8 mouse cellular contexts compared by ENCODE assay signal in genomic region chr15:102101672-102102541, GRCm38 (mm10). TPM values are rescaled to one million over a fixed set of nuclear protein-coding genes. Genes with fewer than 3 reads are reported as not detected.
A peak's percentile ranks its signal among the peaks of the same experiment; 100 is the strongest.
DNase-seq lines count a peak whose midpoint lies in the region; ATAC-seq and TF ChIP-seq lines count a peak whose summit lies in the region.

No protein-coding gene starts in this region.

- no peak for ATAC-seq in forebrain, embryonic 15.5 days (replicated peaks)
- peak; percentile 5; the same call in 1 of the 2 replicates for ATAC-seq in hindbrain, embryonic 16.5 days
- ATAC-seq in liver, embryonic 14.5 days (ENCODE audit: insufficient read depth) = no peak

- TF ChIP-seq POLR2A in testis, adult 2 months (IDR thresholded peaks at IDR 0.05; ENCODE audit: control insufficient read depth, low read depth, low read length) = no peak
- no peak for TF ChIP-seq POLR2A in small intestine, adult 2 months (IDR thresholded peaks at IDR 0.05; ENCODE audit: low read depth, low read length)

- no peak overlapping the region for H3K9ac ChIP-seq in forebrain, embryonic 15.5 days (replicated peaks)
- H3K9ac ChIP-seq in hindbrain, embryonic 16.5 days (ENCODE audit: low read depth, low read length) = peak overlapping the region; percentile 19; the same call in 1 of the 2 replicates
- H3K9ac ChIP-seq in liver, embryonic 14.5 days (replicated peaks) = no peak overlapping the region

- no peak overlapping the region for H3K4me2 ChIP-seq in forebrain, embryonic 15.5 days (replicated peaks)
- peak overlapping the region; percentile 77 for H3K4me2 ChIP-seq in hindbrain, embryonic 16.5 days (ENCODE audit: low read length)
- peak overlapping the region; percentile 11; the same call in 1 of the 2 replicates for H3K4me2 ChIP-seq in liver, embryonic 14.5 days (ENCODE audit: low read depth)

- no peak for TF ChIP-seq EP300 in liver, embryonic 14.5 days (IDR thresholded peaks at IDR 0.05; ENCODE audit: low read depth)

- H3K27ac ChIP-seq in testis, adult 2 months (ENCODE audit: control insufficient read depth, insufficient read depth, low read depth, low read length) = peak overlapping the region; percentile 74
- peak overlapping the region; percentile 31; the same call in 1 of the 2 replicates for H3K27ac ChIP-seq in forebrain, embryonic 15.5 days (replicated peaks)
- H3K27ac ChIP-seq in hindbrain, embryonic 16.5 days (ENCODE audit: low read depth, low read length) = peak overlapping the region; percentile 74
- H3K27ac ChIP-seq in liver, embryonic 14.5 days = no peak overlapping the region
- H3K27ac ChIP-seq in small intestine, adult 2 months (ENCODE audit: insufficient read depth, low read depth, low read length) = peak overlapping the region; percentile 71

- H3K4me1 ChIP-seq in testis, adult 2 months (ENCODE audit: control insufficient read depth, insufficient read depth, low read length) = peaks cover 18% of the 10 kb centered on the region
- peaks cover 37% of the 10 kb centered on the region for H3K4me1 ChIP-seq in forebrain, embryonic 15.5 days
- H3K4me1 ChIP-seq in hindbrain, embryonic 16.5 days (ENCODE audit: control insufficient read depth, insufficient read depth, low read depth, low read length) = peaks cover 57% of the 10 kb centered on the region
- H3K4me1 ChIP-seq in liver, embryonic 14.5 days (replicated peaks; ENCODE audit: control insufficient read depth in 2 of 2, insufficient read depth in 2 of 2, low read length in 1 of 2) = peaks cover 0 to 18% of the 10 kb centered on the region in 2 experiments; a peak in 2 of 4 replicates
- H3K4me1 ChIP-seq in small intestine, adult 2 months (ENCODE audit: control insufficient read depth, insufficient read depth, insufficient read length, low read length) = peaks cover 39% of the 10 kb centered on the region

- no peaks in the 10 kb centered on the region for H3K36me3 ChIP-seq in testis, adult 2 months (ENCODE audit: control insufficient read depth, insufficient read depth, low read length)
- H3K36me3 ChIP-seq in forebrain, embryonic 15.5 days = peaks cover 16% of the 10 kb centered on the region
- H3K36me3 ChIP-seq in hindbrain, embryonic 16.5 days (ENCODE audit: control insufficient read depth, insufficient read depth, low read length) = peaks cover 9% of the 10 kb centered on the region; the same call in 1 of the 2 replicates
- no peaks in the 10 kb centered on the region; the same call in 1 of the 2 replicates for H3K36me3 ChIP-seq in liver, embryonic 14.5 days (replicated peaks; ENCODE audit: control insufficient read depth, insufficient read depth, low read depth)
- peaks cover 5% of the 10 kb centered on the region for H3K36me3 ChIP-seq in small intestine, adult 2 months (ENCODE audit: control insufficient read depth, insufficient read depth, low read length)

- WGBS in forebrain, embryonic 15.5 days = 36% methylated on average over 11 of the region's 11 CpGs
- WGBS in hindbrain, embryonic 16.5 days = 26% methylated on average over 11 of the region's 11 CpGs
- WGBS in liver, embryonic 14.5 days (ENCODE audit: insufficient replicate concordance) = 45% methylated on average over 11 of the region's 11 CpGs
- 17% methylated on average over 11 of the region's 11 CpGs for WGBS in small intestine, adult 2 months

- no peaks in the 10 kb centered on the region for H3K27me3 ChIP-seq in testis, adult 2 months (ENCODE audit: control insufficient read depth, insufficient read depth, low read length)
- peaks cover 12% of the 10 kb centered on the region; the same call in 1 of the 2 replicates for H3K27me3 ChIP-seq in forebrain, embryonic 15.5 days
- H3K27me3 ChIP-seq in hindbrain, embryonic 16.5 days (replicated peaks; ENCODE audit: control insufficient read depth, insufficient read depth, low read length) = peaks cover 11% of the 10 kb centered on the region
- peaks cover 12% of the 10 kb centered on the region for H3K27me3 ChIP-seq in liver, embryonic 14.5 days (ENCODE audit: control insufficient read depth, insufficient read depth, low read length)
- H3K27me3 ChIP-seq in small intestine, adult 2 months (ENCODE audit: control insufficient read depth, insufficient read depth, low read length) = no peaks in the 10 kb centered on the region

- no peaks in the 10 kb centered on the region for H3K9me3 ChIP-seq in forebrain, embryonic 15.5 days
- no peaks in the 10 kb centered on the region for H3K9me3 ChIP-seq in hindbrain, embryonic 16.5 days (ENCODE audit: control insufficient read depth, low read length)
- no peaks in the 10 kb centered on the region for H3K9me3 ChIP-seq in liver, embryonic 14.5 days (ENCODE audit: control insufficient read depth, low read length)

- DNase-seq in testis, postnatal 14 days (ENCODE audit: low spot score) = no peak
- no peak for DNase-seq in liver, embryonic 14.5 days (ENCODE audit: low read depth in 3 of 3, low spot score in 3 of 3)
- DNase-seq in frontal cortex, postnatal 36 days (ENCODE audit: low spot score in 2 of 2) = no peak
- DNase-seq in layer of hippocampus, adult 8-10 months (ENCODE audit: low spot score in 2 of 2) = no peak

- no peak for TF ChIP-seq CTCF in testis, adult 2 months (IDR thresholded peaks at IDR 0.05; ENCODE audit: control insufficient read depth, insufficient read depth, insufficient replicate concordance, low read depth, low read length)
- no peak for TF ChIP-seq CTCF in liver, embryonic 14.5 days (IDR thresholded peaks at IDR 0.05; ENCODE audit: low read depth)
- TF ChIP-seq CTCF in small intestine, adult 2 months (IDR thresholded peaks at IDR 0.05; ENCODE audit: extremely low read depth, insufficient read length, insufficient replicate concordance, low read depth, low read length) = no peak

- no peak overlapping the region for H3K4me3 ChIP-seq in testis, adult 2 months (ENCODE audit: control insufficient read depth, low read depth, low read length)
- H3K4me3 ChIP-seq in forebrain, embryonic 15.5 days = 0 out of 2 replicates have a peak overlapping the region, but pooled peaks have one; percentile 2
- no peak overlapping the region for H3K4me3 ChIP-seq in hindbrain, embryonic 16.5 days (ENCODE audit: low read length)
- H3K4me3 ChIP-seq in liver, embryonic 14.5 days (ENCODE audit: insufficient read depth in 1 of 2, low read depth in 2 of 2, low read length in 2 of 2) = no peak overlapping the region
- H3K4me3 ChIP-seq in small intestine, adult 2 months (ENCODE audit: low read depth, low read length) = peak overlapping the region; percentile 79

RNA-seq across cellular contexts. Expression of gene Tns2, which starts 1.7 kb away (rescaled TPM):
- 6.5 and 6.9 TPM in 2 replicates for polyA plus RNA-seq in testis, adult 2 months (2012; rRNA removed)
- 4.9 and 6.9 TPM in 2 replicates for polyA plus RNA-seq in forebrain, embryonic 15.5 days (2015; fragmentation: Nextera tagmentation; extraction: Ambion mirVana)
- 8.7 and 14.9 TPM in 2 replicates for polyA plus RNA-seq in hindbrain, embryonic 16.5 days (2015; fragmentation: Nextera tagmentation; extraction: Ambion mirVana)
- polyA plus RNA-seq in liver, embryonic 14.5 days (2012; rRNA removed) = 4.9 and 5.2 TPM in 2 replicates
- polyA plus RNA-seq in liver, embryonic 14.5 days (2014; fragmentation: Nextera tagmentation; extraction: Ambion mirVana) = 3.7 and 4.3 TPM in 2 replicates
- polyA plus RNA-seq in small intestine, adult 2 months (2012; rRNA removed) = 26.4 and 42.5 TPM in 2 replicates
- total RNA-seq in layer of hippocampus, adult 8-10 months (2022) = 10 to 100 TPM; 22.4 to 26.9 (median 24.8) TPM

RNA-seq across cellular contexts. Expression of gene Eif4b, which starts 28.3 kb away (rescaled TPM):
- 75.6 and 75.9 TPM in 2 replicates for polyA plus RNA-seq in testis, adult 2 months (2012; rRNA removed)
- polyA plus RNA-seq in forebrain, embryonic 15.5 days (2015; fragmentation: Nextera tagmentation; extraction: Ambion mirVana) = 98.9 and 99.5 TPM in 2 replicates
- 76.0 and 84.8 TPM in 2 replicates for polyA plus RNA-seq in hindbrain, embryonic 16.5 days (2015; fragmentation: Nextera tagmentation; extraction: Ambion mirVana)
- 42.8 and 66.4 TPM in 2 replicates for polyA plus RNA-seq in liver, embryonic 14.5 days (2012; rRNA removed)
- 47.8 and 57.5 TPM in 2 replicates for polyA plus RNA-seq in liver, embryonic 14.5 days (2014; fragmentation: Nextera tagmentation; extraction: Ambion mirVana)
- polyA plus RNA-seq in small intestine, adult 2 months (2012; rRNA removed) = 22.7 and 54.7 TPM in 2 replicates
- 100 to 1,000 TPM; 175 to 212 (median 192) TPM for total RNA-seq in layer of hippocampus, adult 8-10 months (2022)

RNA-seq across cellular contexts. Expression of gene Spryd3, which starts 34.1 kb away (rescaled TPM):
- polyA plus RNA-seq in testis, adult 2 months (2012; rRNA removed) = 42.1 and 46.6 TPM in 2 replicates
- 38.2 and 42.9 TPM in 2 replicates for polyA plus RNA-seq in forebrain, embryonic 15.5 days (2015; fragmentation: Nextera tagmentation; extraction: Ambion mirVana)
- polyA plus RNA-seq in hindbrain, embryonic 16.5 days (2015; fragmentation: Nextera tagmentation; extraction: Ambion mirVana) = 105 and 108 TPM in 2 replicates
- 11.9 and 12.5 TPM in 2 replicates for polyA plus RNA-seq in liver, embryonic 14.5 days (2012; rRNA removed)
- polyA plus RNA-seq in liver, embryonic 14.5 days (2014; fragmentation: Nextera tagmentation; extraction: Ambion mirVana) = 8.8 and 9.1 TPM in 2 replicates
- polyA plus RNA-seq in small intestine, adult 2 months (2012; rRNA removed) = 22.7 and 48.8 TPM in 2 replicates
- 100 to 1,000 TPM; 144 to 152 (median 146) TPM for total RNA-seq in layer of hippocampus, adult 8-10 months (2022)

RNA-seq across cellular contexts. Expression of gene Igfbp6, which starts 42.3 kb away (rescaled TPM):
- polyA plus RNA-seq in testis, adult 2 months (2012; rRNA removed) = 25.5 and 27.3 TPM in 2 replicates
- 1.2 and 1.4 TPM in 2 replicates for polyA plus RNA-seq in forebrain, embryonic 15.5 days (2015; fragmentation: Nextera tagmentation; extraction: Ambion mirVana)
- polyA plus RNA-seq in hindbrain, embryonic 16.5 days (2015; fragmentation: Nextera tagmentation; extraction: Ambion mirVana) = 3.9 and 4.4 TPM in 2 replicates
- 0.66 and 0.90 TPM in 2 replicates for polyA plus RNA-seq in liver, embryonic 14.5 days (2012; rRNA removed)
- 0.95 and 1.6 TPM in 2 replicates for polyA plus RNA-seq in liver, embryonic 14.5 days (2014; fragmentation: Nextera tagmentation; extraction: Ambion mirVana)
- polyA plus RNA-seq in small intestine, adult 2 months (2012; rRNA removed) = 5.4 and 22.3 TPM in 2 replicates
- 10 to 100 TPM; 11.2 to 13.6 (median 12.7) TPM for total RNA-seq in layer of hippocampus, adult 8-10 months (2022)

RNA-seq across cellular contexts. Expression of gene Soat2, which starts 48.4 kb away (rescaled TPM):
- polyA plus RNA-seq in testis, adult 2 months (2012; rRNA removed) = 0.12 and 0.14 TPM in 2 replicates
- polyA plus RNA-seq in forebrain, embryonic 15.5 days (2015; fragmentation: Nextera tagmentation; extraction: Ambion mirVana) = not detected in 2 replicates
- polyA plus RNA-seq in hindbrain, embryonic 16.5 days (2015; fragmentation: Nextera tagmentation; extraction: Ambion mirVana) = not detected in 2 replicates
- 34.4 and 36.4 TPM in 2 replicates for polyA plus RNA-seq in liver, embryonic 14.5 days (2012; rRNA removed)
- polyA plus RNA-seq in liver, embryonic 14.5 days (2014; fragmentation: Nextera tagmentation; extraction: Ambion mirVana) = 21.9 and 25.5 TPM in 2 replicates
- 94.1 and 454 TPM in 2 replicates for polyA plus RNA-seq in small intestine, adult 2 months (2012; rRNA removed)
- total RNA-seq in layer of hippocampus, adult 8-10 months (2022) = under 1 TPM in 2 of 4 experiments, not detected in 2; 0.20 to 0.39 TPM

Comparison
In these comparisons a context has a peak if more than half of its experiments do, and no peak if none do; other contexts are left out.
1. H3K4me3 ChIP-seq: peak in forebrain, embryonic 15.5 days (single experiment) and small intestine, adult 2 months (single experiment); none in testis, adult 2 months (single experiment), hindbrain, embryonic 16.5 days (single experiment) and liver, embryonic 14.5 days (0 of 2).